Mouse (Mus musculus): ENCODE data around the gene Kcnab3.
"Not testable (repeated sequence)": the region's sequence is repeated elsewhere in the genome, so short reads cannot be mapped to it uniquely, and the experiment has no call there.

Gene Kcnab3

DNA sequence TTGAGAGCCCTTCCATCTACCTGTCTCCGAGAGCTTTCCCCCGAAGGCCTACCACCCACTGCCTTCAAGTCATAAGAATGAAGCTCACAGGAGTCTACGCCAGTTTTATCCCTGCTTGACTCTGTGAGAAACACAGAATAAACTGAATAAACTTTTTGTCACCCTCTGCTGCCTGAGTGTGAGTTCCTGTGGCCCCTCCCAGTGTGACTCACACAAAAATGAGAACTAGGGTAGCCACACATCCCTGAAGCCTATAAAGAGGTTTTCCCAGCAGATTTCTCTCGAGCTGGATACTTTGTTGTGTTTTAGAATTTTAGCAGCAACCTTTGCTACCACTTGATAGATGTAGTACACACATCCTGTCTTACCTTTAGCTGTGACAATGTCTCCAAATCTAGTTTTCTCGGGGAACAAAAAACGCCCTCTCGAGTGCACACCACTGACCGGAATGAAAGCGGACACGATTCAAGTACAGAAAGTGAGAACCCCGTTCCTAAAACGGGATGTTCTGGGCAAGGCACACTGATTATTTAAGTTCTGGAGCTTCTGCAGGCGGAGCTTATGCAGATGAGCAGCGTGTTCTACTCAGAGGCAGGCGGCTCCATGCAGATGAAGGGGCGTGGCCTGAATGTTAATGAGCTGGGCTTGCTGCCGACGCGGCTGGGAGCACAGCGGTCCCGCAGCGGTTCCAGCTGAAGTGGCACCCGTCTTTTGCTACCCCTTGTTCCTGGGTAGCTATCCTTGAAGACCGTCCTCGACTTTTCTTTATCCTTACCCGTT lies at the start of gene Kcnab3:
Gene Kcnab3 (plus strand): TSS at position 631 of the 780 bp plus-strand sequence.
- peak; percentile 86 for DNase-seq

DNA sequence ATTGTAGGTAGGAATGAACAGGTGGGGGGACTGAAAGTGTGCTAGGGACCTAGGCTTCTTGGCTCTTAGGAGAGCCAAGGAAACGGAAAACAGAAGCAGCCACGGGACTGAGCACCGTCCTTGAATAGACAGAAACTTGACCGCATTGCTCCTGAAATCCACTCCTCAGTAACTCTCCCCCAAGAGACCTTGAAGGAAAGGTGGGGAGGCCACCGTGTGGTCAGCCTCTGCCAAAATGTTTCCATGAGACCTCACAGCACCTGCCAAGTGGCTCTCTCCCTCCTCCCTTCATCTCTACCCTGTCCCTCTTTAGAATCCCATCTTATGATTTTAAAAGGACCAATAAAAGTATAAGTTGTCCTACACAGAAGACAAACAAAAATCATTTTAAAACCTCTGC lies 48.8 kb upstream of the Kcnab3 start:
- DNase-seq: no peak

GRCm38 (mm10) chr11:69291111-69291510 lies 34.9 kb upstream of the Kcnab3 start:
- DNase-seq: no peak

- no peak for DNase-seq
Observed at GRCm38 (mm10) chr11:69295286-69295685, 30.8 kb upstream of the Kcnab3 start.

- DNase-seq: no peak
Observed at GRCm38 (mm10) chr11:69297799-69298198, 28.3 kb upstream of the Kcnab3 start.

- no peak for DNase-seq
Observed at GRCm38 (mm10) chr11:69298231-69298630, 27.8 kb upstream of the Kcnab3 start.

GRCm38 (mm10) chr11:69302817-69303216 lies 23.2 kb upstream of the Kcnab3 start:
- DNase-seq: no peak

DNA sequence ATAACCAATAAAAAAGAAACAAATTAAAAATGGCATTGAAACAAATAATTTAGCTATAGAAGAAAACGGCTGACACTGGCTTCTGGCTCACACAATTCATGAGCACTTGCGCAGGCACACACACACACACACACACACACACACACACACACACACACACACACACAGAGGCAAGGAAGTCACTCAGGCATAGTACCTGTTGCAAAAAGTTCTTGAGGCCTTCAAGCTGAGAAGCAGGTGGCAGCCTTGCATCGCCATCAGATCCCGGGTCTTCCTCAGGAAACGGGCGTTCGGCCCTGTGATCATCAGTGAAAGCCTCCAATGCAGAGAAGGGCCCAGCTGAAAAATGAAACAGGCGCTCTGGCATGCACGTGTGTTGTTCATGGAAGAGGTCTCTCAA lies 20.8 kb upstream of the Kcnab3 start:
- no peak for DNase-seq

DNA sequence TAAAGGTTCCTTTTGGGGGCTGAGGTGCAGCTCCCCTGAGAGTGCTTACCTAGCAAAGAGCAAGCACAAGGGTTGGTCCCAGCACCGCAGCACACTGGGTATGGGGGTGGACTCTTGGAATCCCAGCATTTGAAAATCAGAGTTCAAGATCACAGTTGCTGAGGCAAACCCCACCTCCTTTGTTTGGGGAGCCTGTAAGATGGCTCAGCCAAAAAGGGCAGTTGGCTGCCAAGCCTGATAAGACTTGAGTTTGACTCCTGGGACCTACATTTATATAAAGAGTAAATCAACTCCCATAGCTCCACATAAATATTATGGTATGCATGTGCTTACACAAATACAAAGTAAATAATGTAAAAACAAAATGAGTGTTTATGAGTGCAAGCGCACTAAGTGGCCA lies 20.0 kb upstream of the Kcnab3 start:
- DNase-seq: no peak

DNA sequence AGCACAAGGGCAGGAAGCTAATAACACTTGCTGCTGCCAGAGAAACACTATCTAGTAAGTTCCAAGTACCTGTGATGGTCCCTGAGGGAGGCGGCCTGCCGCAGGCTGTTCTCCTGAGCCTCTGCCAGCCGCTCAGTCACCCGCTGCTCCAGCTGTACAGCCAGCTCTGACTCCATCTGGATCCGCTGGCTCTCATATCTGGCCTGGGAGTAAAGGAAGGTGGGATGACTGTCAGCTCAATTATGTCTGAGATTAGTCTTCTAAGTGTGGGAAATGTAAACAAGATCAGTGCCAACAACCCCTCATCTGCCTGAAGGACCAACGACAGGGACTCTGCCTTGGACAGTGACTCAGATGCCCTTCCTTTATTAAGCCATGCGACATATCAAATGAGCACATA lies 14.8 kb upstream of the Kcnab3 start:
- no peak for DNase-seq

DNA sequence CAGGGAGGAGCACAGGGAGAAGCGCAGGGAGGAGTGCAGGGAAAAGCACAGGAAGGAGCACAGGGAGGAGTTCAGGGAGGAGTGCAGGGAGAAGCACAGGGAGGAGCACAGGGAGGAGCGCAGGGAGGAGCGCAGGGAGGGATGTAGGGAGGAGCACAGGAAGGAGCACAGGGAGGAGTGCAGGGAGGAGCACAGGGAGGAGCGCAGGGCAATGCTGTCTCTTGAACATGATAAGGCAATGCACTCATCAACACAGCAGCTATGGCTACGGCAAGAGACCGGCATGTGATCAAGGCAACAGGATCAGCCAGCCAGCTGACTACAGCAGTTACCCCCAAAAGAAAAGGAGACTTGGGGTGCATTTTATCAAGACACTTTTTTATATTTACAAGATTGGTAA lies 9.7 kb upstream of the Kcnab3 start:
- DNase-seq: no peak

GRCm38 (mm10) chr11:69318000-69318399 lies 8.1 kb upstream of the Kcnab3 start:
- DNase-seq: not testable (repeated sequence)

GRCm38 (mm10) chr11:69321580-69321979 lies 4.5 kb upstream of the Kcnab3 start:
- no peak for DNase-seq

DNA sequence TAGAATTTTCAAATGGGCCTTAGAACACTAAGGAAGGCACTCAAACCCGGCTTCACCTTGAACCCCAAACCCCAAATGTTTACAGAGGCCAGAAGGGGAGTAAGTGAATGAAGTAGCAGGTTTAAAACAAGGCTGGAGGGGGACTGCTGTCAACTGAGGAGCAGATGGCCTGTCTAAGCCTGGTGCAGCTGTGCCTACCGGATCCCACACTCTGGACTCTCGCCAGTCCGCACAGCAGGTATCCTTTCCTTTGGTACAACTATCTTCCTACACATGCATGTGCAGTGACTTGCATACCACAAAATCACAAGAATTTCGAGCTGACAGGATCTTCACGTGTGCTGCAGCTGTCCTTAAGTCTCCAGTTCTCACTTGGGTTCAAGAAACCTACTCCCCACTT lies 4.0 kb upstream of the Kcnab3 start:
- no peak for DNase-seq

DNA sequence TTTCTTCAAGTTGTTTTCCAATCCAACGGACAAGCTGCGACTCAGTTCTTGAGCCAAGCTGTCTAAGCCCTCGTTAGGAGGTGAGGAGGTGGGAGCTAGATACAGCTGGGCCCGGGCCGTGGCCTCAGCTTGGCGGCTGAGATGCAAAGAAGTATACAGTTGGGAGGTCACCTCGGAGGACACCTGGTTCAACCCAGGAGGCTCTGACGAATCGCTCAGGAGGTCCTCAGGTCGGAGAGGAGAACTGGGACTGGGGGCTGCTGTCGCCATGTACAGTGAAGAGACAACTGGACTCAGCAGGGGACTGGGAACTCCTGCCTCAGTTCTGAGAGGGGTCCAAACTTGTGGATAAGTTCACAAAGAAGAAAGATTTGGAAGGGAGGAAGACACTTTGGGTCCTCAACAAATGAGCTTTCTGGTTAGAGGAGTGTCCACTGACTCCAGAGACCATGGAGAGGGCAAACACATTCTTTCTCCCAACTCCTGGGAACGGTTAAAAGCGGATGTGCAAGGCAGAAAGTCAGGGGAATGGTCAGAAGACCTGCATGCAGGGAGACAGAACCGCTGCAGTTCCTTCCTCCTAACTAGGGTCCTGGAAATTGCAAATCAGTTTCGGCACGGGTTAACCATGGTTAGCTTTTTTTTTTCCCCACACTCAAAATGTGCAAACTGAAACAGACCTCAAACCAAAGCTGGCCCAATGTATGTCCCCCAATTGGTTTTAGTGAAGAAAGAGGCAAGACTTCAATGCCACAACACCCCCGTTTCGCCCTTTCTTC lies 3.2 kb upstream of the Kcnab3 start:
- DNase-seq: no peak

DNA sequence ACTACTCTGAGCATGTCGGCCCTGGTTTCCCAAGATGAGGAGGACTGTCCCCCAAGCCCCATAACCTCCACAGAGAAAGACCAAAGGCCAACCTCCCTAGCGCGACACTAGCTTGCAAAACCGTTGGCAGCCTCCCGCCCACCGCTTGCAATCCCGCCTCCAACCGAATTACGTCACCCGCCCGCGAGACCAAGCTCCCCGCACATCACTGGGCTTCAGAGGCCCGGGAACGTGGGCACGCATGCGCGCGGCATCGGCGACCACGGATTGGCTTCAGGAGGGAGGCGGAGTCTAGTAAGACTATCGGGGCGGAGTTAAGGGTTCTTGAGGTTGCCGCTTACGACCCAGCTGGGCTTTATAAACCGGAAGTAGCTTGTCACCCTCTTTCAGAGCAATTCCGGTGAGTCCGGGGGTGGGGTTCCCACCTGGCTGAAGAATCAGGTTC lies 2.4 kb upstream of the Kcnab3 start, which contains the start of the genes Cntrob and Trappc1:
Gene Cntrob (minus strand): TSS at position 109 of the 445 bp plus-strand sequence.
Gene Trappc1 (plus strand): TSS at position 314 of the 445 bp plus-strand sequence.
- DNase-seq: peak; percentile 99

DNA sequence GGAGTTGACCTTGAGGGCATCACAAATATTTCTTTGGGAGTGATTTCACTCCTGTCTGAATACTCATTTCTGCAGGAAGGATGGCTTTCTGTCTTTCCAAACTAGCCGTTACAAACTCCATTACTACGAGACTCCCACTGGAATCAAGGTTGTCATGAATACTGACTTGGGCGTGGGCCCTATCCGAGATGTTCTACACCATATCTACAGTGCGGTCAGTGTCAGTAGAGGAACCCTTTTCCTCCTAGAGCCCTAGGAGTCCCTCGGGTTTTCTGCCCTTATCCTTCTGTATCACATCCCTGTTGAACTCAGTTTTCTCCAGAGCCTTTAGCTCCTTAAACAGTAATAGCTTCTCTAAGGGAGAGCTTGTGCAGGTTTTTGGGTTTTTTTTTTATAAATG lies 1.3 kb upstream of the Kcnab3 start:
- DNase-seq: no peak

- no peak for DNase-seq
Observed at GRCm38 (mm10) chr11:69326408-69327156, 524 bp downstream of the Kcnab3 start.

DNA sequence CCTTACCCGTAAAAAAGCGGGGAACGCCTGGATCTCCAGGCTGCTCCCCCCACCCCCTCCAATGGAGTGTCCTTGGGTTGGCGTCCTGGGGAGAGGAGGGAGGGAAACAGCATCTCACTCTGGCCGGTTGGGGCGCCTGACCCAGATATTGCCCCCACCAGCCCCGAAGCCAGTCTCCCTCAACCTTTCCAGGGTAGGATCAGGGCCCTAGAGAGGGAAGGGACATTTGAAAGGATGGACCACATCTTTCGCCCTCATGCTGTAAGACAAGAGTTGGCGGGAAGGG lies 1.0 kb downstream of the Kcnab3 start:
- no peak for DNase-seq

- no peak for DNase-seq
Observed at GRCm38 (mm10) chr11:69327648-69328047, 1.6 kb downstream of the Kcnab3 start.

DNA sequence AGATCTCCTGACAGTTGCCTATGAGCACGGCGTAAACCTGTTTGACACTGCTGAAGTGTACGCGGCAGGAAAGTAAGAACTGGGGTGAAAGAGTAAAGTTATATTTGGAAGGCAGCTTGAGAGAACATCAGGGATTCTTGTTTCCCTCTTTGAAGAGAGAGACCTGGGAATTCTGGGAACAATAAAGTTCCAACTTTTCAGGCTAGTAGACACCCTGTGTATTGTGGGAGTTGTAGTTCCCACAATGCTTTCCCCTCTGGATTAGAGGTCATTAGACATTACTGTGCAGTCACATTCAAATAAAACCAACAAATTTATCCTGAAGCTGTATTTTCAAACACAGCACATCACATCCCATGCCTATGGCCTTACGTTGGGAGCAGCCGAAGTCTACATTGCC lies 2.5 kb downstream of the Kcnab3 start:
- no peak for DNase-seq

GRCm38 (mm10) chr11:69331152-69331551 lies 5.1 kb downstream of the Kcnab3 start:
- no peak for DNase-seq

- peak; percentile 57 for DNase-seq
Observed at GRCm38 (mm10) chr11:69331929-69332405, 5.9 kb downstream of the Kcnab3 start.
